ENCODE assay signal across 19 mouse cellular contexts in genomic region chr1:131347708-131348107, GRCm38 (mm10).
"Had no signal": no experiment of that assay in that cellular context is flagged by ENCODE, and none has a peak within 500 bp of the region (broad histone marks: within the 10 kb centered on the region; RNA-seq: fewer than 3 reads in every experiment).

No protein-coding gene starts in this region.

- H3K27me3 ChIP-seq: lung, embryonic 15.5 days; megakaryocyte, embryonic 14.5 days; midbrain, embryonic 13.5 days; midbrain, embryonic 15.5 days; neural tube, embryonic 12.5 days had no signal

- H3K4me2 ChIP-seq: lung, embryonic 15.5 days; midbrain, embryonic 11.5 days; midbrain, embryonic 13.5 days; midbrain, embryonic 15.5 days; neural tube, embryonic 12.5 days had no signal

- H3K4me1 ChIP-seq: neural tube, embryonic 12.5 days had no signal

- H3K9ac ChIP-seq: lung, embryonic 15.5 days; midbrain, embryonic 13.5 days; midbrain, embryonic 15.5 days; neural tube, embryonic 12.5 days had no signal

- H3K27ac ChIP-seq: lung, embryonic 15.5 days; macrophage; midbrain, embryonic 13.5 days; midbrain, embryonic 15.5 days; neural tube, embryonic 12.5 days had no signal

- H3K9me3 ChIP-seq: lung, embryonic 15.5 days; megakaryocyte, embryonic 14.5 days; midbrain, embryonic 13.5 days; midbrain, embryonic 15.5 days; neural tube, embryonic 12.5 days had no signal

- ATAC-seq: lung, postnatal 0 days; midbrain, embryonic 13.5 days; midbrain, embryonic 15.5 days had no signal

- H3K4me3 ChIP-seq: lung, embryonic 15.5 days; midbrain, embryonic 13.5 days; midbrain, embryonic 15.5 days; neural tube, embryonic 12.5 days had no signal

- DNase-seq: lung, adult 2 months; lung, postnatal 14 days; lung, postnatal 36 days; retina, postnatal 1 day; right cerebral cortex, adult 18-20 months; right cerebral cortex, postnatal 25 days; right cerebral cortex, postnatal 4 days; spleen, adult 18-20 months; thymus, adult 18-20 months; thymus, postnatal 14 days; thymus, postnatal 36 days had no signal
